Comparison of ENCODE assay signal across 31 mouse cellular contexts in the genomic region with DNA sequence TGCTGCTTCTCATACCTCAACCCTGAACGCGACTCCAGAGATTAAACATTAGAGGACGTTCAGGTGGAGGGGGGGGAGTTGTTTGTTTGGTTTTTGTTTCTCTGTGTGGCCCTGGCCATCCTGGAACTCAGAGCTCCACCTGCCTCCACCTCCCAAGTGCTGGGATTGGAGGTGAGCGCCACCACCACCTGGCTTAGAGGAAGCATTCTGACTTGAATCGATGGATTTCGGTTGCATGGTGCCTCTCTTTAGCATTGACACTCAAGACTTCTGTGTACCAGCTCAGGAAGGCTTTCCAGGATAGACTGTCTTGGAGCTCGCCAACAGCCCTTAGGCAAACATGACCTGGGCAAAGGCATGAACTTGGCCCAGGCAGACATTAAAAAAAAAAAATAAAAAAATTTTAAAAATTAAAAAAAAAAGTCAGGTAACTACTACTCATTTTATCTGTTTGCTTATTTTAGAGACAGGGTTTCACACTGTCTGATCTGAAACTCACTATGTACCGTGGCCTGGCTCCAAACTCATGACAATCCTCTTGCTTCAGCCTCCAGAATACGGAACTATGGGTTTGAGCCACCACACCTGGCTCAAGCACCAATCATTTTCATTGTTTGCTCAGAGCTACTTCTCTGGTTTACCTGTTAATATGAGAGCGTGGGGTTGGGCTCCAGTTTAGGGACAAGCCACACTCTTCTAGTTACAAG. TPM values are rescaled to one million over a fixed set of nuclear protein-coding genes. Genes with fewer than 3 reads are reported as not detected.
A peak's percentile ranks its signal among the peaks of the same experiment; 100 is the strongest.
DNase-seq lines count a peak whose midpoint lies in the region; ATAC-seq and TF ChIP-seq lines count a peak whose summit lies in the region.
"Had no signal": no experiment of that assay in that cellular context is flagged by ENCODE, and none has a peak within 500 bp of the region (broad histone marks: within the 10 kb centered on the region; RNA-seq: fewer than 3 reads in every experiment).

No protein-coding gene starts in this region.

- peak; percentile 12 for DNase-seq in kidney, adult 11 months
- DNase-seq in kidney, postnatal 4 days: no peak
- peak; percentile 94 for DNase-seq in liver, adult 2 months (ENCODE audit: extremely low read depth, low read depth, low spot score)
- no peak for DNase-seq in liver
- DNase-seq in liver, embryonic 13.5 days: no peak
- peak; percentile 65 for DNase-seq in yolk sac, embryonic 10.5 days (ENCODE audit: low spot score)
- no peak for DNase-seq in layer of hippocampus, adult 9-11 months
- DNase-seq: adrenal gland, postnatal 25 days; cerebellum, adult 18-20 months; cerebellum, postnatal 10 days; gastrocnemius, adult 2 months; heart, postnatal 36 days; lung, postnatal 36 days; right cerebral cortex, adult 18-20 months; spleen, adult 18-20 months; thymus, adult 18-20 months; thymus, postnatal 25 days had no signal

- peaks cover 31% of the 10 kb centered on the region for H3K4me1 ChIP-seq in liver, adult 2 months (ENCODE audit: control insufficient read depth, insufficient read depth, low read length)
- peaks cover 19% of the 10 kb centered on the region for H3K4me1 ChIP-seq in liver, embryonic 13.5 days (replicated peaks)
- H3K4me1 ChIP-seq: embryonic facial prominence, embryonic 13.5 days; forebrain, embryonic 15.5 days; hindbrain, embryonic 12.5 days; limb, embryonic 13.5 days; lung, embryonic 15.5 days had no signal

- peak overlapping the region; percentile 28 for H3K9ac ChIP-seq in liver, adult 2 months (ENCODE audit: low read depth, low read length)
- no peak overlapping the region for H3K9ac ChIP-seq in liver, embryonic 13.5 days
- H3K9ac ChIP-seq: embryonic facial prominence, embryonic 13.5 days; forebrain, embryonic 15.5 days; heart, embryonic 15.5 days; hindbrain, embryonic 12.5 days; limb, embryonic 13.5 days; lung, embryonic 15.5 days had no signal

- no peak overlapping the region for H3K4me2 ChIP-seq in liver, embryonic 13.5 days
- H3K4me2 ChIP-seq: embryonic facial prominence, embryonic 13.5 days; forebrain, embryonic 15.5 days; heart, embryonic 15.5 days; hindbrain, embryonic 12.5 days; limb, embryonic 13.5 days; lung, embryonic 15.5 days; midbrain, embryonic 11.5 days had no signal

- 29% methylated on average over 10 of the region's 10 CpGs for WGBS in liver, adult 2 months
- WGBS in liver, embryonic 13.5 days (ENCODE audit: insufficient replicate concordance): 80% methylated on average over 10 of the region's 10 CpGs

- peaks cover 2% of the 10 kb centered on the region; the same call in 1 of the 2 replicates for H3K36me3 ChIP-seq in liver, adult 2 months (ENCODE audit: control insufficient read depth, insufficient read depth, low read length)
- H3K36me3 ChIP-seq in liver, embryonic 13.5 days: peaks cover 12% of the 10 kb centered on the region; the same call in 1 of the 2 replicates
- H3K36me3 ChIP-seq: embryonic facial prominence, embryonic 13.5 days; forebrain, embryonic 15.5 days; heart, embryonic 15.5 days; hindbrain, embryonic 12.5 days; limb, embryonic 13.5 days; lung, embryonic 15.5 days had no signal

- peaks cover 4% of the 10 kb centered on the region; the same call in 1 of the 2 replicates for H3K79me2 ChIP-seq in liver, adult 2 months (ENCODE audit: control insufficient read depth, insufficient read depth, low read length)

- TF ChIP-seq POLR2A in liver, adult 2 months (IDR thresholded peaks at IDR 0.05; ENCODE audit: extremely low read depth, insufficient read depth, low read length): no peak

- no peak for TF ChIP-seq CTCF in liver, adult 2 months (IDR thresholded peaks at IDR 0.05; ENCODE audit: low read depth, low read length)

- no peak overlapping the region for H3K4me3 ChIP-seq in liver, adult 2 months (ENCODE audit: insufficient read depth, low read depth, low read length)
- H3K4me3 ChIP-seq in liver, embryonic 13.5 days (replicated peaks): no peak overlapping the region
- H3K4me3 ChIP-seq: embryonic facial prominence, embryonic 13.5 days; forebrain, embryonic 10.5 days; forebrain, embryonic 15.5 days; gastrocnemius, adult 2 months; heart, embryonic 15.5 days; hindbrain, embryonic 12.5 days; left cerebral cortex, adult 2 months; limb, embryonic 13.5 days; lung, embryonic 15.5 days had no signal

- H3K27ac ChIP-seq in liver, adult 2 months (replicated peaks; ENCODE audit: insufficient read depth, low read depth, low read length): peak overlapping the region; percentile 100
- H3K27ac ChIP-seq in liver, embryonic 13.5 days: peak overlapping the region; percentile 70
- H3K27ac ChIP-seq: embryonic facial prominence, embryonic 13.5 days; forebrain, embryonic 10.5 days; forebrain, embryonic 15.5 days; gastrocnemius, adult 2 months; heart, embryonic 15.5 days; hindbrain, embryonic 12.5 days; hindbrain, postnatal 0 days; left cerebral cortex, adult 2 months; limb, embryonic 13.5 days; lung, embryonic 15.5 days had no signal

- ATAC-seq in liver, embryonic 13.5 days (ENCODE audit: low read depth): no peak
- ATAC-seq: CD4-positive, CD25-positive, alpha-beta regulatory T cell, adult 4 months; forebrain, embryonic 15.5 days; hindbrain, postnatal 0 days; midbrain, embryonic 16.5 days had no signal

- no peaks in the 10 kb centered on the region for H3K27me3 ChIP-seq in liver, adult 2 months (ENCODE audit: control insufficient read depth, insufficient read depth, low read length)
- H3K27me3 ChIP-seq in liver, embryonic 13.5 days: no peaks in the 10 kb centered on the region
- H3K27me3 ChIP-seq: embryonic facial prominence, embryonic 13.5 days; forebrain, embryonic 15.5 days; heart, embryonic 15.5 days; hindbrain, embryonic 12.5 days; limb, embryonic 13.5 days; lung, embryonic 15.5 days had no signal

- 0 out of 2 replicates have a peak, but pooled peaks cover 4% of the 10 kb centered on the region for H3K9me3 ChIP-seq in liver, embryonic 13.5 days (replicated peaks)
- H3K9me3 ChIP-seq: forebrain, embryonic 15.5 days; lung, embryonic 15.5 days had no signal

RNA-seq across cellular contexts. Expression of a gene that starts 13.6 kb away (rescaled TPM):
- total RNA-seq in liver, adult 2 months (2014; rRNA removed): 6.2 and 9.5 TPM in 2 replicates
- 6.4 and 8.6 TPM in 2 replicates for polyA plus RNA-seq in liver, adult 2 months (2012; rRNA removed)
- 6.0 and 6.4 TPM in 2 replicates for polyA plus RNA-seq in liver, embryonic 13.5 days (2015; fragmentation: Nextera tagmentation; extraction: Ambion mirVana)

RNA-seq across cellular contexts. Expression of a gene that starts 47.6 kb away (rescaled TPM):
- 46.4 and 52.1 TPM in 2 replicates for total RNA-seq in liver, adult 2 months (2014; rRNA removed)
- 20.3 and 20.9 TPM in 2 replicates for polyA plus RNA-seq in liver, adult 2 months (2012; rRNA removed)
- polyA plus RNA-seq in liver, embryonic 13.5 days (2015; fragmentation: Nextera tagmentation; extraction: Ambion mirVana): 219 and 231 TPM in 2 replicates

RNA-seq across cellular contexts. Expression of a gene that starts 47.7 kb away (rescaled TPM):
- 10.1 and 12.5 TPM in 2 replicates for total RNA-seq in liver, adult 2 months (2014; rRNA removed)
- polyA plus RNA-seq in liver, adult 2 months (2012; rRNA removed): 1.8 and 2.5 TPM in 2 replicates
- 15.2 and 18.6 TPM in 2 replicates for polyA plus RNA-seq in liver, embryonic 13.5 days (2015; fragmentation: Nextera tagmentation; extraction: Ambion mirVana)

RNA-seq across cellular contexts. Expression of a gene that starts 48.2 kb away (rescaled TPM):
- 2.1 and 2.5 TPM in 2 replicates for total RNA-seq in liver, adult 2 months (2014; rRNA removed)
- polyA plus RNA-seq in liver, adult 2 months (2012; rRNA removed): 0.67 and 0.76 TPM in 2 replicates
- 15.9 and 16.8 TPM in 2 replicates for polyA plus RNA-seq in liver, embryonic 13.5 days (2015; fragmentation: Nextera tagmentation; extraction: Ambion mirVana)

RNA-seq across cellular contexts. Expression of a gene that starts 50.7 kb away (rescaled TPM):
- total RNA-seq in liver, adult 2 months (2014; rRNA removed): 51.9 and 52.3 TPM in 2 replicates
- polyA plus RNA-seq in liver, adult 2 months (2012; rRNA removed): 6.1 and 7.3 TPM in 2 replicates
- polyA plus RNA-seq in liver, embryonic 13.5 days (2015; fragmentation: Nextera tagmentation; extraction: Ambion mirVana): 5.3 and 6.4 TPM in 2 replicates
- total RNA-seq: common myeloid progenitor, adult 5-6 weeks; megakaryocyte, adult 5-6 weeks had no signal

Comparison
In these comparisons a context has a peak if more than half of its experiments do, and no peak if none do; other contexts are left out.
1. DNase-seq: peak in kidney, adult 11 months (single experiment), liver, adult 2 months (single experiment) and yolk sac, embryonic 10.5 days (single experiment); none in kidney, postnatal 4 days (0 of 2), liver (single experiment), liver, embryonic 13.5 days (single experiment) and layer of hippocampus, adult 9-11 months (single experiment).
2. RNA of a gene that starts 47.6 kb away (polyA plus RNA-seq): 219 to 231 TPM in liver, embryonic 13.5 days; 20.3 to 20.9 TPM in liver, adult 2 months; every median in the first group is over 10 times any median in the second.